Comparison of ENCODE assay signal across 20 mouse cellular contexts in genomic region chr2:165238416-165239145, GRCm38 (mm10). TPM values are rescaled to one million over a fixed set of nuclear protein-coding genes. Genes with fewer than 3 reads are reported as not detected.
DNase-seq lines count a peak whose midpoint lies in the region; ATAC-seq and TF ChIP-seq lines count a peak whose summit lies in the region.
"Had no signal": no experiment of that assay in that cellular context is flagged by ENCODE, and none has a peak within 500 bp of the region (broad histone marks: within the 10 kb centered on the region; RNA-seq: fewer than 3 reads in every experiment).

No protein-coding gene starts in this region.

- H3K9me3 ChIP-seq in hindbrain, postnatal 0 days (ENCODE audit: low read length): no peaks in the 10 kb centered on the region
- H3K9me3 ChIP-seq in hindbrain, embryonic 14.5 days (ENCODE audit: control insufficient read depth, low read length): no peaks in the 10 kb centered on the region
- H3K9me3 ChIP-seq in midbrain, embryonic 16.5 days (replicated peaks; ENCODE audit: control insufficient read depth, low read length, poor library complexity, severe bottlenecking): no peaks in the 10 kb centered on the region
- no peaks in the 10 kb centered on the region for H3K9me3 ChIP-seq in midbrain, embryonic 13.5 days
- H3K9me3 ChIP-seq: liver, embryonic 13.5 days; lung, embryonic 15.5 days had no signal

- H3K27ac ChIP-seq in hindbrain, postnatal 0 days: no peak overlapping the region
- H3K27ac ChIP-seq in hindbrain, embryonic 14.5 days: no peak overlapping the region
- peak overlapping the region; percentile 35; the same call in 1 of the 2 replicates for H3K27ac ChIP-seq in midbrain, embryonic 16.5 days (ENCODE audit: low read length)
- H3K27ac ChIP-seq in midbrain, embryonic 13.5 days: no peak overlapping the region
- H3K27ac ChIP-seq: kidney, postnatal 0 days; left cerebral cortex, adult 2 months; liver, embryonic 13.5 days; lung, embryonic 15.5 days; macrophage had no signal

- DNase-seq in embryo, embryonic 10.5 days (ENCODE audit: low spot score): peak; percentile 41
- DNase-seq in embryo, embryonic 10 days (ENCODE audit: low spot score): no peak
- DNase-seq in hindbrain, postnatal 0 days (ENCODE audit: low spot score): peak; percentile 33
- no peak for DNase-seq in hindbrain, embryonic 14.5 days (ENCODE audit: low spot score)
- DNase-seq in adrenal gland, postnatal 36 days: peak; percentile 27 to 40
- DNase-seq in frontal cortex, postnatal 10 days (ENCODE audit: low spot score in 2 of 2): no peak
- DNase-seq: cerebellum, adult 8-10 months; cerebellum, postnatal 36 days; gastrocnemius, postnatal 10 days; heart, adult 11 months; kidney, adult 2 months; liver, embryonic 13.5 days had no signal

- no peak for TF ChIP-seq CTCF in hindbrain, postnatal 0 days (IDR thresholded peaks at IDR 0.05; ENCODE audit: low read depth)

- peaks cover 5% of the 10 kb centered on the region for H3K27me3 ChIP-seq in hindbrain, postnatal 0 days (ENCODE audit: insufficient read depth, low read length)
- H3K27me3 ChIP-seq in hindbrain, embryonic 14.5 days (ENCODE audit: control insufficient read depth, insufficient read depth, low read length): peaks cover 59% of the 10 kb centered on the region
- H3K27me3 ChIP-seq in midbrain, embryonic 16.5 days (ENCODE audit: control insufficient read depth, insufficient read depth, low read depth, low read length): peaks cover 9% of the 10 kb centered on the region
- peaks cover 81% of the 10 kb centered on the region for H3K27me3 ChIP-seq in midbrain, embryonic 13.5 days

- H3K4me2 ChIP-seq in hindbrain, postnatal 0 days (ENCODE audit: low read depth, low read length): no peak overlapping the region
- H3K4me2 ChIP-seq in hindbrain, embryonic 14.5 days (replicated peaks): no peak overlapping the region
- no peak overlapping the region; the same call in 1 of the 2 replicates for H3K4me2 ChIP-seq in midbrain, embryonic 16.5 days (ENCODE audit: low read length)
- no peak overlapping the region for H3K4me2 ChIP-seq in midbrain, embryonic 13.5 days (replicated peaks)
- H3K4me2 ChIP-seq: heart, embryonic 11.5 days; liver, embryonic 13.5 days; lung, embryonic 15.5 days had no signal

- WGBS in hindbrain, postnatal 0 days: 13% methylated on average over 12 of the region's 12 CpGs
- 5% methylated on average over 12 of the region's 12 CpGs for WGBS in hindbrain, embryonic 14.5 days
- WGBS in midbrain, embryonic 16.5 days: 3% methylated on average over 12 of the region's 12 CpGs
- WGBS in midbrain, embryonic 13.5 days: 1% methylated on average over 12 of the region's 12 CpGs

- no peak overlapping the region for H3K4me3 ChIP-seq in hindbrain, postnatal 0 days (ENCODE audit: low read length)
- H3K4me3 ChIP-seq in hindbrain, embryonic 14.5 days (replicated peaks; ENCODE audit: low read length): no peak overlapping the region
- H3K4me3 ChIP-seq in midbrain, embryonic 16.5 days (ENCODE audit: low read depth, low read length): no peak overlapping the region
- no peak overlapping the region for H3K4me3 ChIP-seq in midbrain, embryonic 13.5 days (replicated peaks)
- H3K4me3 ChIP-seq: left cerebral cortex, adult 2 months; liver, embryonic 13.5 days; lung, embryonic 15.5 days had no signal

- H3K36me3 ChIP-seq in hindbrain, postnatal 0 days (ENCODE audit: insufficient read depth, low read length): no peaks in the 10 kb centered on the region
- no peaks in the 10 kb centered on the region for H3K36me3 ChIP-seq in hindbrain, embryonic 14.5 days (replicated peaks; ENCODE audit: control insufficient read depth, insufficient read depth)
- H3K36me3 ChIP-seq in midbrain, embryonic 16.5 days (ENCODE audit: control insufficient read depth, insufficient read depth, low read length): no peaks in the 10 kb centered on the region
- no peaks in the 10 kb centered on the region for H3K36me3 ChIP-seq in midbrain, embryonic 13.5 days
- H3K36me3 ChIP-seq: liver, embryonic 13.5 days; lung, embryonic 15.5 days had no signal

- no peak for ATAC-seq in hindbrain, postnatal 0 days
- ATAC-seq in hindbrain, embryonic 14.5 days (ENCODE audit: low FRiP score): no peak
- ATAC-seq in midbrain, embryonic 16.5 days: no peak
- no peak for ATAC-seq in midbrain, embryonic 13.5 days

- peaks cover 23% of the 10 kb centered on the region for H3K4me1 ChIP-seq in hindbrain, postnatal 0 days (ENCODE audit: insufficient read depth, low read length)
- peaks cover 32% of the 10 kb centered on the region for H3K4me1 ChIP-seq in hindbrain, embryonic 14.5 days (replicated peaks; ENCODE audit: control insufficient read depth, insufficient read depth, low read length)
- H3K4me1 ChIP-seq in midbrain, embryonic 16.5 days (ENCODE audit: control insufficient read depth, insufficient read depth, low read length): peaks cover 30% of the 10 kb centered on the region
- H3K4me1 ChIP-seq in midbrain, embryonic 13.5 days (replicated peaks): peaks cover 48% of the 10 kb centered on the region

- no peak overlapping the region for H3K9ac ChIP-seq in hindbrain, postnatal 0 days (replicated peaks; ENCODE audit: low read length)
- no peak overlapping the region for H3K9ac ChIP-seq in hindbrain, embryonic 14.5 days
- no peak overlapping the region for H3K9ac ChIP-seq in midbrain, embryonic 16.5 days (ENCODE audit: low read depth, low read length)
- H3K9ac ChIP-seq in midbrain, embryonic 13.5 days (replicated peaks): no peak overlapping the region
- H3K9ac ChIP-seq: liver, embryonic 13.5 days; lung, embryonic 15.5 days had no signal

RNA-seq across cellular contexts. Expression of gene Cdh22, which starts 3.9 kb away (rescaled TPM):
- 47.3 and 53.4 TPM in 2 replicates for total RNA-seq in hindbrain, postnatal 0 days (2014; rRNA removed)
- polyA plus RNA-seq in hindbrain, postnatal 0 days (2015; fragmentation: Nextera tagmentation; extraction: Ambion mirVana): 16.5 and 19.2 TPM in 2 replicates
- polyA plus RNA-seq in hindbrain, embryonic 14.5 days (2014; fragmentation: Nextera tagmentation; extraction: Ambion mirVana): 12.4 and 15.4 TPM in 2 replicates
- polyA plus RNA-seq in midbrain, embryonic 16.5 days (2015; fragmentation: Nextera tagmentation; extraction: Ambion mirVana): 13.9 and 15.4 TPM in 2 replicates
- 10.4 and 15.7 TPM in 2 replicates for polyA plus RNA-seq in midbrain, embryonic 13.5 days (2015; fragmentation: Nextera tagmentation; extraction: Ambion mirVana)
- 1 to 10 TPM in 1 of 2 experiments, under 1 TPM in 1; 0.79 to 1.9 TPM for total RNA-seq in adrenal gland, postnatal 36 days (2021)
- total RNA-seq: hematopoietic stem cell, adult 5-6 weeks had no signal
- polyA plus RNA-seq: liver, embryonic 13.5 days; macrophage had no signal

RNA-seq across cellular contexts. Expression of gene Slc35c2, which starts 49.1 kb away (rescaled TPM):
- 97.1 and 120 TPM in 2 replicates for total RNA-seq in hindbrain, postnatal 0 days (2014; rRNA removed)
- 65.7 and 68.1 TPM in 2 replicates for polyA plus RNA-seq in hindbrain, postnatal 0 days (2015; fragmentation: Nextera tagmentation; extraction: Ambion mirVana)
- polyA plus RNA-seq in hindbrain, embryonic 14.5 days (2014; fragmentation: Nextera tagmentation; extraction: Ambion mirVana): 60.1 and 60.8 TPM in 2 replicates
- polyA plus RNA-seq in midbrain, embryonic 16.5 days (2015; fragmentation: Nextera tagmentation; extraction: Ambion mirVana): 68.0 and 71.9 TPM in 2 replicates
- polyA plus RNA-seq in midbrain, embryonic 13.5 days (2015; fragmentation: Nextera tagmentation; extraction: Ambion mirVana): 69.6 and 73.8 TPM in 2 replicates
- total RNA-seq in adrenal gland, postnatal 36 days (2021): 10 to 100 TPM; 44.4 to 59.5 TPM

Comparison
In these comparisons a context has a peak if more than half of its experiments do, and no peak if none do; other contexts are left out.
1. DNase-seq: peak in embryo, embryonic 10.5 days (single experiment), hindbrain, postnatal 0 days (single experiment) and adrenal gland, postnatal 36 days (2 of 2); none in embryo, embryonic 10 days (single experiment), hindbrain, embryonic 14.5 days (single experiment) and frontal cortex, postnatal 10 days (0 of 2).